Mouse (Mus musculus) adrenal gland, adult 8-10 months (tissue): Measurements from ENCODE around the gene Stk36. TPM values are rescaled to one million over a fixed set of nuclear protein-coding genes. Genes with fewer than 3 reads are reported as not detected.

Experiments used
- DNase-seq: peaks from one replicate; pipeline ENCODE4 v3.0.0; 2022
- microRNA-seq, 2 experiments: library from miRNA; unstranded; fragments of <30 nt; microRNA quantifications; one replicate each; pipeline ENCODE4 v1.2.0; 2022
- total RNA-seq, 4 experiments: library from RNA; stranded (reverse); gene quantifications; 2 replicates each; pipeline ENCODE4 v1.2.4; 2022

Stk36 gene
- total RNA-seq, 4 experiments from 2014 or later = 3.5 to 11.8 (median 4.8) TPM

DNA sequence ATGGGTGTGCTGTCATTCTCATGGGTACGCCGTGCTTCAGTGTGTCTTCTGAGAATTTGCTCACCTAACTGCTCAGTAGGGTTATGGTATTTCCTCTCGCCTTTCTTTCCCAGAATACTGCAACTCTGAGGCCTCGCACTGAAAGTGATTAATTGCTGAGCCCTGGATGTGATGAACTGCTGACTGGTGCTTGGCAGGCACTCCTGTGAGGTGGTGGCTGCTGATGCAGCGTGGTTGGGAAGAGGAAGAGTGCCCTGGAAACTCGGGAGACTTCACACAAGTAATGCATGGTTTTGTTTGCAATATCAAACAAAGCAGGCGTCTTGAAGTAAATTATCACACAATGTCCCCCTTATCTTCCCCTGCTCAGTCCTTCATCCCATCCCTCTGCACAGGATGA lies 71.5 kb downstream of the Stk36 start:
- no peak for DNase-seq

DNA sequence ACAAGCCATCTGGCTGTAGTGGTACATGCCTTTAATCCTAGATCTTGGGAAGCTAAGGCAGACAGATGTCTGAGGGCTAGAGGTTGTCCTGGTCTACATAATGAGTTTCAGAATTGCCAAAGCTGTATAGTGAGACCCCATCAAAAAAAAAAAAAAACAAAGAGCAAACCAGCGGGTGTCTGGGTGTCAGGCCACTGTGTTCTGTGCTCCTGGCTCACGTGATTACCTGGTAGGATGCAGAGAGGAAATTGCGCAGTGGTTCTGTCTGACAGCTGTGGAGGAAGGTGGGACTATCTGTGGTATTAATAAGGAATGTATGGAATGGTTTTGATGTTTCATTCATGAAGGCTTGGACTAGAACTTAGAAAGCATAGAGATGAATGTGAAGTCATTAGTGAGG lies 75.6 kb downstream of the Stk36 start:
- no peak for DNase-seq

GRCm38 (mm10) chr1:74677843-74678242 lies 76.6 kb downstream of the Stk36 start:
- no peak for DNase-seq

Small RNA genes within 50 kb of the gene (microRNA-seq; reads per million reads assigned to microRNA genes)
- 0 reads per million in 2 experiments for gene Gm25035

Other genes starting within 250 kb of the Stk36 start
- 1 to 10 TPM in 2 of 4 experiments, under 1 TPM in 2; 0.21 to 1.4 (median 0.81) TPM for gene Catip, start 239.3 kb upstream of the Stk36 start, total RNA-seq
- 10 to 100 TPM; 12.9 to 29.1 (median 19.7) TPM for gene Slc11a1, start 226.2 kb upstream of the Stk36 start, total RNA-seq
- 100 to 1,000 TPM; 141 to 175 (median 160) TPM for gene Ctdsp1, start 209.9 kb upstream of the Stk36 start, total RNA-seq
- gene Vil1, start 192.1 kb upstream of the Stk36 start, total RNA-seq = 1 to 10 TPM in 3 of 4 experiments, under 1 TPM in 1; 0.96 to 4.1 (median 2.6) TPM
- 10 to 100 TPM; 27.1 to 29.4 (median 28.1) TPM for gene Cnot9, start 95.4 kb upstream of the Stk36 start, total RNA-seq
- 1 to 10 TPM; 1.1 to 2.1 (median 1.5) TPM for gene Plcd4, start 58.6 kb upstream of the Stk36 start, total RNA-seq
- gene Usp37, start 57.2 kb upstream of the Stk36 start, total RNA-seq = 10 to 100 TPM; 14.1 to 23.0 (median 17.8) TPM
- 10 to 100 TPM; 14.3 to 20.2 (median 18.3) TPM for gene Zfp142, start 13.2 kb upstream of the Stk36 start, total RNA-seq
- 10 to 100 TPM; 27.1 to 33.2 (median 29.0) TPM for gene Bcs1l, start 13.2 kb upstream of the Stk36 start, total RNA-seq
- gene Rnf25, start within 50 bp of the Stk36 start, total RNA-seq = 10 to 100 TPM; 50.2 to 79.7 (median 66.6) TPM
- gene Ttll4, start 60.3 kb downstream of the Stk36 start, total RNA-seq = 10 to 100 TPM; 18.4 to 30.1 (median 21.1) TPM
- gene Cyp27a1, start 112.1 kb downstream of the Stk36 start, total RNA-seq = 10 to 100 TPM; 12.2 to 28.3 (median 14.8) TPM
- 1 to 10 TPM in 1 of 4 experiments, under 1 TPM in 1, not detected in 2; 0.55 to 1.3 TPM for gene Prkag3, start 147.8 kb downstream of the Stk36 start, total RNA-seq
- gene Wnt6, start 170.4 kb downstream of the Stk36 start, total RNA-seq = 1 to 10 TPM; 3.9 to 6.6 (median 5.7) TPM
- gene Wnt10a, start 190.1 kb downstream of the Stk36 start, total RNA-seq = 1 to 10 TPM in 1 of 4 experiments, under 1 TPM in 3; 0.58 to 1.0 (median 0.84) TPM